Mouse (Mus musculus) kidney, embryonic 16.5 days (tissue): Measurements from ENCODE around the gene Gm42421. TPM values are rescaled to one million over a fixed set of nuclear protein-coding genes. Genes with fewer than 3 reads are reported as not detected.

Experiments
- ATAC-seq: fragments of 200-750 bp; cut with Nextera tagmentation; 2 replicates; pipeline ENCODE4 v1.8.0; 2017; ENCODE audit warnings: moderate TSS enrichment; ENCODE audit not compliant: low FRiP score, low TSS enrichment
- H3K27ac ChIP-seq: fragments of 300-500 bp; sonication (generic); 2 replicates; pipeline ENCODE4 v1.5.1; 2014; ENCODE audit warnings: low read length
- H3K27me3 ChIP-seq: fragments of 300-500 bp; sonication (generic); 2 replicates; pipeline ENCODE4 v1.6.1; 2014; ENCODE audit warnings: low read length, control low read depth, mixed read lengths; ENCODE audit not compliant: insufficient read depth
- H3K36me3 ChIP-seq: fragments of 300-500 bp; sonication (generic); 2 replicates; pipeline ENCODE4 v1.6.1; 2014; ENCODE audit warnings: low read length, control low read depth, mixed read lengths; ENCODE audit not compliant: insufficient read depth
- H3K4me1 ChIP-seq: fragments of 300-500 bp; sonication (generic); 2 replicates; pipeline ENCODE4 v1.6.1; 2014; ENCODE audit warnings: low read length, control low read depth, mixed read lengths; ENCODE audit not compliant: insufficient read depth
- H3K4me2 ChIP-seq: fragments of 300-500 bp; sonication (generic); replicated peaks from 2 replicates; pipeline ENCODE4 v1.6.1; 2014; ENCODE audit warnings: low read depth, low read length
- H3K4me3 ChIP-seq: fragments of 300-500 bp; sonication (generic); 2 replicates; pipeline ENCODE4 v1.5.1; 2014; ENCODE audit warnings: mild to moderate bottlenecking, low read length
- H3K9ac ChIP-seq: fragments of 300-500 bp; sonication (generic); replicated peaks from 2 replicates; pipeline ENCODE4 v1.6.1; 2014; ENCODE audit warnings: low read length
- H3K9me3 ChIP-seq: fragments of 300-500 bp; sonication (generic); 2 replicates; pipeline ENCODE4 v1.6.1; 2016; ENCODE audit warnings: low read length, control low read depth
- WGBS: fragments of 180-500 bp; shearing (Covaris S2); extraction: QIAGEN DNeasy Blood & Tissue Kit; methylation state at CpG from one replicate; pipeline ENCODE4 v1.1.7; 2014; 5-methylcytosine and 5-hydroxymethylcytosine counted together
- polyA plus RNA-seq: library from polyadenylated mRNA; unstranded; fragments of >200 nt; fragmentation: Nextera tagmentation; extraction: Ambion mirVana; gene quantifications from 2 replicates; pipeline ENCODE4 v1.2.1, GENCODE M21; 2015

Gene Gm42421
- polyA plus RNA-seq, 1 experiment from 2014 or later = not detected

DNA sequence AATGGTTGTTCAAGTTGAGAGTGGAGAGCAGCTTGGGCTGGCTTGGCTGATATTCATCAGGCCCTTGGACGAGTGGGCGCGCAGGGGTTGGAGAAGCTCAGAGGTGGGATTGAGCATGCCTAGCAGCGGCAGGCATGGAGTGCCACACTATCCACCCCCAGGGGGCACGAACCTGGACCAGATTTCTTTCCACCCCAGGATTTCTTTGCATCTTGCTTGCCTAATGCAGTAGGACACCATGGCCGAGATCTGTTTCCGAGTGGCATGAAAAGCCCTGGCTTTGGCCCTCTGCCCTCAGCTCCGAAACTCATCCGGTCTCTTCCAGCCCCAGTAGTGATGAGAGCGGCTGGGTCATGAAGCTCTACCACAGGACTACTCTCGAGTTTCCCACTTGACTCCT, 5.4 kb downstream of the Gm42421 start:
- H3K9ac ChIP-seq = no peak overlapping the region
- WGBS = 90% methylated on average over 11 of the region's 11 CpGs
- H3K4me1 ChIP-seq = no peaks in the 10 kb centered on the region
- H3K36me3 ChIP-seq = peaks cover 25% of the 10 kb centered on the region
- no peak overlapping the region for H3K27ac ChIP-seq
- no peaks in the 10 kb centered on the region for H3K9me3 ChIP-seq
- no peak overlapping the region for H3K4me2 ChIP-seq
- no peak for ATAC-seq
- no peak overlapping the region for H3K4me3 ChIP-seq
- no peaks in the 10 kb centered on the region for H3K27me3 ChIP-seq

DNA sequence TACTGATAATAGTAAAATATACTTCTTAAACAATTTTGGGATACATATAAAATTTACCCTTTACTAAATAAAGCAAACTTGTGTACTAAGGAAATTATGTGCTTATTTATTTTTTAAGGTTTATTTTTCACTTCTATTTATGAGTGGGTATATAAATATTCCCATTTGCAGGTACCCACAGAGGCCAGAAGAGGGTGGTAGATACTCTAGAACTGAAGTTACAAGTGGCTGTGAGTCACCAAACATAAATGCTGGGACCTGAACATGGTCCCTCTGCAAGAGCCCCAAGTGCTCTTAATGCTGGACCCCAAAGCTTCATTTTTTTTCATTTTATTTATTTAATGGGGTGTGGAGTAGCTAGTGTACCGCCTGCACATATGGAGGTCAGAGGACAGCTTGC, 5.9 kb downstream of the Gm42421 start:
- no peak for ATAC-seq
- no peaks in the 10 kb centered on the region for H3K27me3 ChIP-seq
- H3K27ac ChIP-seq = no peak overlapping the region
- H3K9me3 ChIP-seq = no peaks in the 10 kb centered on the region
- 76% methylated on average over 1 of the region's 1 CpGs for WGBS
- no peak overlapping the region for H3K4me3 ChIP-seq
- peaks cover 22% of the 10 kb centered on the region for H3K36me3 ChIP-seq
- no peaks in the 10 kb centered on the region for H3K4me1 ChIP-seq
- H3K4me2 ChIP-seq = no peak overlapping the region
- no peak overlapping the region for H3K9ac ChIP-seq

DNA sequence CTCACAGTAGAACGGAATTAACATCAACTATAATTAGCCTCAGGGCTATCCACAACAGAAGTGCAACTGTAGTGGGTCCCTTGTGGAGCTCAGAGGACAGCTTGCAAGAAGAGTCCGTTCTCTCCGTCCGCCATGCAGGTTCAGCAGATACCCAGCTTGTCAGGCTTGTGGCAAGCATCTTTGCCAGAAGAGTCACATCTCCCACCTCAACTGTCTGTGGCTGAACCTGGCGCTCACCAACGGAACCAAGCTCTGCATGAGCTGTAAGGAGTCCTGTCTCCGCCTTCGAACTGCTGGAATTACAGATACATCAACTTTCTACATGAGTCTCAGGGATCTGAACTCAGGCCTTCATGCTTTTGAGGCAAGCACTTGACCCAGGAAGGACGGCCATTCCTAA, 8.2 kb downstream of the Gm42421 start:
- H3K27ac ChIP-seq = no peak overlapping the region
- no peak overlapping the region for H3K9ac ChIP-seq
- no peak overlapping the region for H3K4me3 ChIP-seq
- H3K27me3 ChIP-seq = no peaks in the 10 kb centered on the region
- H3K36me3 ChIP-seq = 0 out of 2 replicates have a peak, but pooled peaks cover 5% of the 10 kb centered on the region
- ATAC-seq = no peak
- WGBS = 87% methylated on average over 9 of the region's 9 CpGs
- H3K4me1 ChIP-seq = no peaks in the 10 kb centered on the region
- no peaks in the 10 kb centered on the region for H3K9me3 ChIP-seq
- no peak overlapping the region for H3K4me2 ChIP-seq

DNA sequence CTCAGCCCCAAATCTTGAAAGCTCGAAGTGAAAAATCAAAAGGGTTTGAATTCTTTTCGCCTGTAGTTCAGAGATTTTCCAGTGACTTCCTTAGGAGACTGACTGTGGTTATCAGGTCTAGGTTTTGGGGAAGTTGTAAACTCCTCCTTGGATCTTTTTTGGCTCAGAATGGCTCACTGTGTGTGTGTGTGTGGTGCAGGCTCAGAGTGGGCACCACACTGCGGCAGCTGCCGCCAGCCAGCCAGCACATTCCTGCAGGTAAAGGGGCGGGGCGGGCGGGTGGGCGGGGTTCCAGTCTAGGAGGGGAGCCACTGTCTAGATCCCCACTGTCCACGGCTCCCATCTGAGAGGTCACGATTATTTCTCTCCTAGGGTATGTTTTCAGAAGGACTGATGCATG, 13.6 kb downstream of the Gm42421 start:
- Histone ChIP-seq H3K9me3 (no peaks in the 10 kb centered on the region), H3K4me1 (no peaks in the 10 kb centered on the region), H3K36me3 (no peaks in the 10 kb centered on the region), H3K4me3 (no peak overlapping the region), H3K27me3 (no peaks in the 10 kb centered on the region), H3K9ac (no peak overlapping the region), H3K27ac (no peak overlapping the region), H3K4me2 (peak overlapping the region; percentile 30; the same call in 1 of the 2 replicates)
- 0 out of 2 replicates have a peak, but pooled peaks have one; percentile 35 for ATAC-seq
- 13% methylated on average over 10 of the region's 10 CpGs for WGBS

DNA sequence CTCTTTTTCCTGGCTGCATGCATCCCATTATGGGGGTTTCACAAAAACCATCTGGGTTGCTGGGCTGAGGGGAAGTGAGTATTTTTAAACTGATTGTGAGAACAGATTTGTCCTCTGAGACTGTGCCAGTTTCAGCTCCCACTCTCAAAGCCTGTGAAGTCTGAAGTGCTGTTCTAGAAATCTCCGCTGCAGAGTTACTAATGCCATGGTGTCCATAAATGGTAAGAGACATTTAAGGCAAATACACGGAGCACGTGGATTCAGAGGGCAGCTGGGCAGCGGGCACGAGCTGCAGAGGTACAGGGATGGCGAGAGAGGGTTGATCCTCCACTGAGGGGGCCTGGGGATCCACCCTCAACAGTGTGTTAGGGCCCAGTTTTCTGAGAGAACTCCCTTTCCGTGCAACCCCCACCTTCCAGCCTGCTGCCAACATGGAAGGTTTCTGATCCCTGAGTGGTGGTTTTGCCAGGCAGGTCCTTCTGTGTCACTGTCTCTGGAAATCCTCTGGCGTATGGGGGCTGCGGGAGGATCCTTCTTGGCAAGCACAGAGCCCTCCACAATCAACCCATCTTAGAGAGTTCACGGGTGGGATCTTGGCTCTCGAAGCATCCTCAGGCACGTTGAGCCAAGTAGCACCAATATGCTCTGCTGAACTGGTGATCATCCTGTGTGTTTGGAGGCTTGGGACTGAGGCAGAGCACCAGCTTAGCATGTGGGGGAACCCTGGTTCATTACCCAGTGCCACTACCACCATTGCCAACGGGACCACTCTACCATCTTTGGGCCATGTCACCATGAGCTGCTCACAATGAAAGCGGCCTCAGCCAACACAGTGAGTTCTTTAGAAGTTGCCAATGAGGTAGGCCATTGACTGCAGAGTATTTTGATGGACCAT, 15.5 kb downstream of the Gm42421 start:
- no peaks in the 10 kb centered on the region for H3K4me1 ChIP-seq
- WGBS = 90% methylated on average over 14 of the region's 14 CpGs
- no peak for ATAC-seq
- H3K36me3 ChIP-seq = no peaks in the 10 kb centered on the region
- no peak overlapping the region for H3K9ac ChIP-seq
- H3K27ac ChIP-seq = no peak overlapping the region
- H3K27me3 ChIP-seq = no peaks in the 10 kb centered on the region
- H3K4me3 ChIP-seq = no peak overlapping the region
- no peak overlapping the region for H3K4me2 ChIP-seq
- H3K9me3 ChIP-seq = no peaks in the 10 kb centered on the region

DNA sequence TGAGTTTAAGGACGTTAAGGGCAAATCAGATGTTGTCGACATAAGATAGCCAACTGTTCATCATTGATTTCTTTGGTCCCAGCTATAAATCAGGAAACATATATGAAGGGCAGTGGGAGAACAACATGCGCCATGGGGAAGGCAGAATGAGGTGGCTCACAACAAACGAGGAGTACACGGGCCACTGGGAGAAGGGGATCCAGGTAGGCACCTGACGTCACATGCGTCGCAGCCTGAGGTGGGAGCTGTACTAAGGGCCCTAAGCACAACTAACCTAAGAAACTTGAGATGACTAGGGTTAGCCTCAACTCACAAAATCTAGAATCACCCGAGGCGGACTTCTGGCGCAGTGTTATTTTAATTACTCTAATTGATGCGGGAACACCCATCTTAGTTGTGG, 20.4 kb downstream of the Gm42421 start:
- Histone ChIP-seq H3K4me3 (no peak overlapping the region), H3K4me1 (0 out of 2 replicates have a peak, but pooled peaks cover 4% of the 10 kb centered on the region), H3K27me3 (no peaks in the 10 kb centered on the region), H3K9me3 (no peaks in the 10 kb centered on the region), H3K4me2 (no peak overlapping the region), H3K9ac (no peak overlapping the region), H3K27ac (no peak overlapping the region), H3K36me3 (no peaks in the 10 kb centered on the region)
- WGBS = 85% methylated on average over 12 of the region's 12 CpGs
- no peak for ATAC-seq

DNA sequence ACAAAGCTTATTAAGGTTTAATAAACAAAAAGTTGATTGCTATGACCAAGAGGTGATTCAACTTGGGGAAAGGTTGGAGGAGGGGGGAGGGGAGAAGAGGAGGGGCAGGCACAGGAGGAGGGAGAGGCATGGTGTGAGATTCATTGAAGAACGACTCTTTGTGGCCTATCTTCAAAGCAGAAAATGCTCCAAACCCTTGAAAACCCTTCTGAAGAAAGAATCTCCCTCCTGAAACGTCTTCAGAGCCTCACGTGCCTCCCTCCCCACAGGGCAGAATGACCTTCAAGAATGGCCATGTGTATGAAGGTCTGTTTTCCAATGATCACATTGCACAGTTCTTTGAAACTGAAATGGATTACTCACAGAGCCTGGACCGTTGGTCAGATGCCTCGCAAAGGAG, 22.0 kb downstream of the Gm42421 start:
- Histone ChIP-seq H3K27ac (no peak overlapping the region), H3K9ac (no peak overlapping the region), H3K36me3 (no peaks in the 10 kb centered on the region), H3K4me1 (0 out of 2 replicates have a peak, but pooled peaks cover 4% of the 10 kb centered on the region), H3K27me3 (no peaks in the 10 kb centered on the region), H3K9me3 (no peaks in the 10 kb centered on the region), H3K4me2 (no peak overlapping the region), H3K4me3 (no peak overlapping the region)
- 40% methylated on average over 5 of the region's 5 CpGs for WGBS
- ATAC-seq = no peak

DNA sequence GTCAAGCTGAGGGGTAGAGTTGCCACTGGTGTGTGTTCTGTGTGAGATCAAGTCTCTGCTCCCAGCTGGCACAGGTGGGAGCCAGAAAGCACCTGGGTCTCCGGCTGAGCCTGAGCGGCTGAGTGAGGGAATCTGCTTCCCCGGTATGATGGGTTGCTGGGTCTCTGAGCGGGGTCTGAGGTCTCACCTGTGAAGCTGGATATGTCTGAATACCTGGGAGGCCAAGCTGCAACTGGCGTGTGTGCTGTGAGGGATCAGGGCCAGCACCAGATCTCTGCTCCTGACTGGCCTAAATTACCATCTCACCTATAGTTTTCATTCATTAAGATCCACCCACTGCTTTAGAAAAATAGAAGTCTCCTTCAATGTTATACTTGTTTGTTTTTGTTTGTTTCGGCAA, 29.1 kb downstream of the Gm42421 start:
- Histone ChIP-seq H3K36me3 (no peaks in the 10 kb centered on the region), H3K9me3 (no peaks in the 10 kb centered on the region), H3K4me1 (no peaks in the 10 kb centered on the region), H3K4me3 (no peak overlapping the region), H3K27me3 (no peaks in the 10 kb centered on the region), H3K9ac (no peak overlapping the region), H3K4me2 (no peak overlapping the region), H3K27ac (no peak overlapping the region)
- 90% methylated on average over 6 of the region's 6 CpGs for WGBS
- ATAC-seq = no peak

DNA sequence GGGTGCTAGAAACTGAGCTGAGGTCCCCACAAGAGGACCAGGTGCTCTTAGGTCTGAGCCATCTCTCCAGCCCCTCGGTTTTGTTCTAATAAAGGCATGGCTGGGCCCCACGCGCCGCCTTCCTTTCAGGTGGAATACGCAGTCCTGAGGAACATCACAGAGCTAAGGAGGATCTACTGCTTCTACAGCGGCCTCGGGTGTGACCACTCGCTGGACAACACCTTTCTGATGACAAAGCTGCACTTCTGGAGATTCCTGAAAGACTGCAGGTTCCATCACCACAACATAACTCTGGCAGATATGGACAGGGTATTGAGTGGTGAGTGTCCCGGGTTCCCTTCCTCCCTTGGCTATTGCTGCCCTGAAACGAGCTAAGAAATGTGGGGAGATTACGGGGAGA, 31.6 kb downstream of the Gm42421 start:
- no peak overlapping the region for H3K9ac ChIP-seq
- H3K9me3 ChIP-seq = no peaks in the 10 kb centered on the region
- ATAC-seq = no peak
- H3K36me3 ChIP-seq = no peaks in the 10 kb centered on the region
- H3K27ac ChIP-seq = no peak overlapping the region
- H3K4me1 ChIP-seq = no peaks in the 10 kb centered on the region
- 88% methylated on average over 11 of the region's 11 CpGs for WGBS
- no peak overlapping the region for H3K4me2 ChIP-seq
- no peak overlapping the region for H3K4me3 ChIP-seq
- no peaks in the 10 kb centered on the region for H3K27me3 ChIP-seq

DNA sequence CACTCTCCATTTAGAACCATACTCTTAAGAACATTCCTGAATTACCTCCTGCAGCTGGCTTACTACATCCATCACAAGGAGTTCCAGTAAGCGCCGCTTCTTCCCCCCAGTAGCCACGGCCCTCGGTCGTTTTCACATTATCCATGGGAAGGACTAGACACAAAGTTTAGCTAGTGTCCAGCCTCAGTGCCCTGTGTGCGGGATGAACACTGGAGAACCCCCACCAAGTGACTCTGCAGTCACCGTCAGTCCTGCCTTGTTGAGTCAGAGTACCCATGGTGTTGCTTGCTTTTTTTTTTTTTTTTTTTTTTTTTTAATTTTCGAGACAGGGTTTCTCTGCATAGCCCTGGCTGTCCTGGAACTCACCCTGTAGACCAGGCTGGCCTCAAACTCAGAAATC, 33.2 kb downstream of the Gm42421 start:
- H3K4me1 ChIP-seq = no peaks in the 10 kb centered on the region
- H3K4me2 ChIP-seq = no peak overlapping the region
- WGBS = 87% methylated on average over 8 of the region's 8 CpGs
- no peaks in the 10 kb centered on the region for H3K9me3 ChIP-seq
- no peak overlapping the region for H3K27ac ChIP-seq
- H3K27me3 ChIP-seq = no peaks in the 10 kb centered on the region
- H3K36me3 ChIP-seq = no peaks in the 10 kb centered on the region
- no peak overlapping the region for H3K9ac ChIP-seq
- no peak for ATAC-seq
- H3K4me3 ChIP-seq = no peak overlapping the region
